Mouse (Mus musculus): ENCODE measurements at regions not wholly inside any gene's neighbourhood (a gene's known extent, or its start where the extent isn't known, plus 50 kb on each side); places are given as distances from the start of the nearest gene placed in this dataset.
"Not testable (repeated sequence)": the region's sequence is repeated elsewhere in the genome, so short reads cannot be mapped to it uniquely, and the experiment has no call there.

- Histone ChIP-seq H3K4me1 (replicated peaks) (no peaks in the 10 kb centered on the region), H3K27ac (no peak overlapping the region), H3K4me3 (no peak overlapping the region), H3K9me3 (no peaks in the 10 kb centered on the region), H3K36me3 (no peaks in the 10 kb centered on the region), H3K27me3 (ENCODE audit: insufficient read depth, poor library complexity, severe bottlenecking) (no peaks in the 10 kb centered on the region)
- WGBS = 95% methylated on average over 2 of the region's 2 CpGs
- no peak for DNase-seq (ENCODE audit: low spot score)
These were observed 208.0 kb downstream of the Fam76b start for GRCm38 (mm10) chr9:14035526-14035925.

GRCm38 (mm10) chr9:14041900-14042435, 214.5 kb downstream of the Fam76b start:
- H3K27ac ChIP-seq = no peak overlapping the region
- H3K4me3 ChIP-seq = no peak overlapping the region

GRCm38 (mm10) chr9:14048224-14048623, 220.7 kb downstream of the Fam76b start:
- WGBS = 81% methylated on average over 4 of the region's 4 CpGs
- DNase-seq (ENCODE audit: low spot score) = no peak

More at GRCm38 (mm10) chr9:14041900-14042435, 214.5 kb downstream of the Fam76b start:
- 77% methylated on average over 2 of the region's 2 CpGs for WGBS
- Histone ChIP-seq H3K4me1 (replicated peaks) (no peaks in the 10 kb centered on the region), H3K36me3 (no peaks in the 10 kb centered on the region), H3K9me3 (no peaks in the 10 kb centered on the region), H3K27me3 (ENCODE audit: insufficient read depth, poor library complexity, severe bottlenecking) (no peaks in the 10 kb centered on the region)
- DNase-seq (ENCODE audit: low spot score) = no peak

GRCm38 (mm10) chr9:14053704-14054103, 221.2 kb upstream of the Sesn3 start:
- DNase-seq (ENCODE audit: low spot score) = no peak
- H3K27me3 ChIP-seq (ENCODE audit: insufficient read depth, poor library complexity, severe bottlenecking) = no peaks in the 10 kb centered on the region
- H3K9me3 ChIP-seq = no peaks in the 10 kb centered on the region
- H3K27ac ChIP-seq = no peak overlapping the region
- H3K36me3 ChIP-seq = no peaks in the 10 kb centered on the region
- 40% methylated on average over 2 of the region's 2 CpGs for WGBS
- no peak overlapping the region for H3K4me3 ChIP-seq
- H3K4me1 ChIP-seq (replicated peaks) = peaks cover 19% of the 10 kb centered on the region

More at GRCm38 (mm10) chr9:14048224-14048623, 220.7 kb downstream of the Fam76b start:
- Histone ChIP-seq H3K9me3 (no peaks in the 10 kb centered on the region), H3K27me3 (ENCODE audit: insufficient read depth, poor library complexity, severe bottlenecking) (no peaks in the 10 kb centered on the region), H3K4me1 (replicated peaks) (peaks cover 3% of the 10 kb centered on the region), H3K27ac (no peak overlapping the region), H3K4me3 (no peak overlapping the region), H3K36me3 (no peaks in the 10 kb centered on the region)

GRCm38 (mm10) chr9:14056410-14057172, 218.3 kb upstream of the Sesn3 start:
- no peak for DNase-seq (ENCODE audit: low spot score)
- Histone ChIP-seq H3K4me1 (replicated peaks) (peaks cover 19% of the 10 kb centered on the region), H3K36me3 (no peaks in the 10 kb centered on the region), H3K27me3 (ENCODE audit: insufficient read depth, poor library complexity, severe bottlenecking) (no peaks in the 10 kb centered on the region), H3K4me3 (no peak overlapping the region), H3K27ac (no peak overlapping the region), H3K9me3 (no peaks in the 10 kb centered on the region)
- WGBS = 87% methylated on average over 10 of the region's 10 CpGs

- Histone ChIP-seq H3K36me3 (no peaks in the 10 kb centered on the region), H3K4me1 (replicated peaks) (peaks cover 11% of the 10 kb centered on the region), H3K4me3 (no peak overlapping the region), H3K9me3 (no peaks in the 10 kb centered on the region), H3K27me3 (ENCODE audit: insufficient read depth, poor library complexity, severe bottlenecking) (no peaks in the 10 kb centered on the region), H3K27ac (no peak overlapping the region)
- 37% methylated on average over 5 of the region's 5 CpGs for WGBS
- DNase-seq (ENCODE audit: low spot score) = no peak
These were observed 216.2 kb upstream of the Sesn3 start for GRCm38 (mm10) chr9:14058592-14059227.

- Histone ChIP-seq H3K4me3 (no peak overlapping the region), H3K27ac (no peak overlapping the region), H3K4me1 (replicated peaks) (0 out of 2 replicates have a peak, but pooled peaks cover 6% of the 10 kb centered on the region), H3K27me3 (ENCODE audit: insufficient read depth, poor library complexity, severe bottlenecking) (no peaks in the 10 kb centered on the region), H3K9me3 (no peaks in the 10 kb centered on the region), H3K36me3 (no peaks in the 10 kb centered on the region)
- WGBS = 62% methylated on average over 7 of the region's 7 CpGs
- no peak for DNase-seq (ENCODE audit: low spot score)
These were observed 215.6 kb upstream of the Sesn3 start for GRCm38 (mm10) chr9:14059228-14059779.

GRCm38 (mm10) chr9:14060257-14060656, 214.6 kb upstream of the Sesn3 start:
- no peak overlapping the region for H3K27ac ChIP-seq
- no peaks in the 10 kb centered on the region for H3K27me3 ChIP-seq (ENCODE audit: insufficient read depth, poor library complexity, severe bottlenecking)
- H3K4me1 ChIP-seq (replicated peaks) = 0 out of 2 replicates have a peak, but pooled peaks cover 6% of the 10 kb centered on the region
- 95% methylated on average over 2 of the region's 2 CpGs for WGBS
- peaks cover 7% of the 10 kb centered on the region for H3K9me3 ChIP-seq
- H3K36me3 ChIP-seq = no peaks in the 10 kb centered on the region
- no peak overlapping the region for H3K4me3 ChIP-seq
- no peak for DNase-seq (ENCODE audit: low spot score)

GRCm38 (mm10) chr9:14061389-14061788, 213.5 kb upstream of the Sesn3 start:
- Histone ChIP-seq H3K36me3 (no peaks in the 10 kb centered on the region), H3K4me3 (no peak overlapping the region), H3K9me3 (peaks cover 17% of the 10 kb centered on the region), H3K27ac (no peak overlapping the region), H3K27me3 (ENCODE audit: insufficient read depth, poor library complexity, severe bottlenecking) (no peaks in the 10 kb centered on the region), H3K4me1 (replicated peaks) (0 out of 2 replicates have a peak, but pooled peaks cover 6% of the 10 kb centered on the region)
- DNase-seq (ENCODE audit: low spot score) = no peak
- WGBS = 83% methylated on average over 5 of the region's 5 CpGs

- no peak overlapping the region for H3K4me3 ChIP-seq
- H3K27ac ChIP-seq = no peak overlapping the region
- 0 out of 2 replicates have a peak, but pooled peaks cover 6% of the 10 kb centered on the region for H3K4me1 ChIP-seq (replicated peaks)
- no peaks in the 10 kb centered on the region for H3K36me3 ChIP-seq
- H3K9me3 ChIP-seq = peaks cover 20% of the 10 kb centered on the region
- WGBS = 90% methylated on average over 9 of the region's 9 CpGs
- H3K27me3 ChIP-seq (ENCODE audit: insufficient read depth, poor library complexity, severe bottlenecking) = no peaks in the 10 kb centered on the region
- no peak for DNase-seq (ENCODE audit: low spot score)
These were observed 213.0 kb upstream of the Sesn3 start for GRCm38 (mm10) chr9:14061840-14062239.

- Histone ChIP-seq H3K27me3 (ENCODE audit: insufficient read depth, poor library complexity, severe bottlenecking) (no peaks in the 10 kb centered on the region), H3K27ac (no peak overlapping the region), H3K4me3 (no peak overlapping the region), H3K4me1 (replicated peaks) (0 out of 2 replicates have a peak, but pooled peaks cover 6% of the 10 kb centered on the region), H3K9me3 (peaks cover 20% of the 10 kb centered on the region), H3K36me3 (no peaks in the 10 kb centered on the region)
- 98% methylated on average over 1 of the region's 1 CpGs for WGBS
- no peak for DNase-seq (ENCODE audit: low spot score)
These were observed 212.2 kb upstream of the Sesn3 start for GRCm38 (mm10) chr9:14062706-14063105.

- DNase-seq (ENCODE audit: low spot score); H3K27ac ChIP-seq; H3K4me3 ChIP-seq; H3K4me1 ChIP-seq (replicated peaks); H3K27me3 ChIP-seq (ENCODE audit: insufficient read depth, poor library complexity, severe bottlenecking); H3K36me3 ChIP-seq: not testable (repeated sequence)
- WGBS = 94% methylated on average over 7 of the region's 7 CpGs
- peaks cover 20% of the 10 kb centered on the region for H3K9me3 ChIP-seq
These were observed 208.1 kb upstream of the Sesn3 start for GRCm38 (mm10) chr9:14066741-14067140.

- DNase-seq (ENCODE audit: low spot score) = no peak
- Histone ChIP-seq H3K36me3 (no peaks in the 10 kb centered on the region), H3K4me1 (replicated peaks) (no peaks in the 10 kb centered on the region), H3K27ac (no peak overlapping the region), H3K9me3 (peaks cover 20% of the 10 kb centered on the region), H3K27me3 (ENCODE audit: insufficient read depth, poor library complexity, severe bottlenecking) (no peaks in the 10 kb centered on the region), H3K4me3 (no peak overlapping the region)
- 94% methylated on average over 6 of the region's 6 CpGs for WGBS
These were observed 205.8 kb upstream of the Sesn3 start for GRCm38 (mm10) chr9:14069076-14069475.
